Comparison of ENCODE assay signal across 16 mouse cellular contexts in genomic region chr7:113113266-113113893, GRCm38 (mm10).
DNase-seq lines count a peak whose midpoint lies in the region; ATAC-seq lines count a peak whose summit lies in the region.
"Had no signal": no experiment of that assay in that cellular context is flagged by ENCODE, and none has a peak within 500 bp of the region (broad histone marks: within the 10 kb centered on the region; RNA-seq: fewer than 3 reads in every experiment).

No protein-coding gene starts in this region.

- H3K4me1 ChIP-seq in kidney, embryonic 16.5 days (ENCODE audit: insufficient read depth, low read length) = no peaks in the 10 kb centered on the region
- H3K4me1 ChIP-seq in kidney, embryonic 15.5 days = peaks cover 10% of the 10 kb centered on the region
- no peaks in the 10 kb centered on the region for H3K4me1 ChIP-seq in midbrain, embryonic 16.5 days (ENCODE audit: control insufficient read depth, insufficient read depth, low read length)

- H3K27ac ChIP-seq in kidney, embryonic 16.5 days (ENCODE audit: low read length) = no peak overlapping the region
- H3K27ac ChIP-seq in kidney, embryonic 15.5 days = no peak overlapping the region
- no peak overlapping the region for H3K27ac ChIP-seq in midbrain, embryonic 16.5 days (ENCODE audit: low read length)
- H3K27ac ChIP-seq: embryonic facial prominence, embryonic 13.5 days; macrophage; neural tube, embryonic 13.5 days had no signal

- peak; percentile 17 for DNase-seq in adrenal gland, adult 2 months
- no peak for DNase-seq in adrenal gland, postnatal 4 days (ENCODE audit: low spot score in 2 of 2)
- DNase-seq in cerebellum, adult 8-10 months = peak; percentile 60
- no peak for DNase-seq in heart, adult 18-20 months
- DNase-seq: gastrocnemius, postnatal 10 days; kidney, postnatal 14 days; layer of hippocampus, adult 9-11 months; lung, adult 2 months had no signal

- WGBS in kidney, embryonic 16.5 days = 35% methylated on average over 10 of the region's 10 CpGs
- WGBS in kidney, embryonic 15.5 days = 44% methylated on average over 10 of the region's 10 CpGs
- 73% methylated on average over 10 of the region's 10 CpGs for WGBS in midbrain, embryonic 16.5 days

- no peaks in the 10 kb centered on the region for H3K27me3 ChIP-seq in kidney, embryonic 16.5 days (ENCODE audit: insufficient read depth, low read length)
- H3K27me3 ChIP-seq in kidney, embryonic 15.5 days = no peaks in the 10 kb centered on the region
- no peaks in the 10 kb centered on the region for H3K27me3 ChIP-seq in midbrain, embryonic 16.5 days (ENCODE audit: control insufficient read depth, insufficient read depth, low read depth, low read length)
- H3K27me3 ChIP-seq: embryonic facial prominence, embryonic 13.5 days; heart, embryonic 12.5 days; neural tube, embryonic 13.5 days had no signal

- H3K9me3 ChIP-seq in kidney, embryonic 16.5 days (ENCODE audit: low read length) = no peaks in the 10 kb centered on the region
- no peaks in the 10 kb centered on the region for H3K9me3 ChIP-seq in kidney, embryonic 15.5 days (replicated peaks)
- H3K9me3 ChIP-seq in midbrain, embryonic 16.5 days (replicated peaks; ENCODE audit: control insufficient read depth, low read length, poor library complexity, severe bottlenecking) = no peaks in the 10 kb centered on the region; the same call in 1 of the 2 replicates
- H3K9me3 ChIP-seq: embryonic facial prominence, embryonic 13.5 days; neural tube, embryonic 13.5 days had no signal

- H3K36me3 ChIP-seq in kidney, embryonic 16.5 days (ENCODE audit: insufficient read depth, low read length) = no peaks in the 10 kb centered on the region
- H3K36me3 ChIP-seq in kidney, embryonic 15.5 days = no peaks in the 10 kb centered on the region
- no peaks in the 10 kb centered on the region for H3K36me3 ChIP-seq in midbrain, embryonic 16.5 days (ENCODE audit: control insufficient read depth, insufficient read depth, low read length)
- H3K36me3 ChIP-seq: embryonic facial prominence, embryonic 13.5 days; heart, embryonic 12.5 days; neural tube, embryonic 13.5 days had no signal

- no peak overlapping the region for H3K9ac ChIP-seq in kidney, embryonic 16.5 days (replicated peaks; ENCODE audit: low read length)
- no peak overlapping the region for H3K9ac ChIP-seq in kidney, embryonic 15.5 days
- H3K9ac ChIP-seq in midbrain, embryonic 16.5 days (ENCODE audit: low read depth, low read length) = no peak overlapping the region
- H3K9ac ChIP-seq: embryonic facial prominence, embryonic 13.5 days; heart, embryonic 12.5 days; neural tube, embryonic 13.5 days had no signal

- H3K4me2 ChIP-seq in kidney, embryonic 16.5 days (replicated peaks; ENCODE audit: low read depth, low read length) = no peak overlapping the region
- H3K4me2 ChIP-seq in kidney, embryonic 15.5 days = no peak overlapping the region
- no peak overlapping the region for H3K4me2 ChIP-seq in midbrain, embryonic 16.5 days (ENCODE audit: low read length)
- H3K4me2 ChIP-seq: embryonic facial prominence, embryonic 13.5 days; heart, embryonic 12.5 days; neural tube, embryonic 13.5 days had no signal

- 0 out of 2 replicates have a peak, but pooled peaks have one; percentile 15 for ATAC-seq in kidney, embryonic 16.5 days (ENCODE audit: low FRiP score, low TSS enrichment)
- ATAC-seq in kidney, embryonic 15.5 days (replicated peaks; ENCODE audit: low FRiP score) = no peak
- peak; percentile 51 for ATAC-seq in megakaryocyte progenitor cell, adult 5-6 weeks (replicated peaks; ENCODE audit: poor library complexity)
- no peak for ATAC-seq in midbrain, embryonic 16.5 days

- no peak overlapping the region for H3K4me3 ChIP-seq in kidney, embryonic 16.5 days (ENCODE audit: low read length)
- H3K4me3 ChIP-seq in kidney, embryonic 15.5 days (replicated peaks) = no peak overlapping the region
- H3K4me3 ChIP-seq in midbrain, embryonic 16.5 days (ENCODE audit: low read depth, low read length) = no peak overlapping the region
- H3K4me3 ChIP-seq: embryonic facial prominence, embryonic 13.5 days; heart, embryonic 12.5 days; neural tube, embryonic 13.5 days had no signal

Comparison
In these comparisons a context has a peak if more than half of its experiments do, and no peak if none do; other contexts are left out.
1. DNase-seq: peak in adrenal gland, adult 2 months (single experiment) and cerebellum, adult 8-10 months (single experiment); none in adrenal gland, postnatal 4 days (0 of 2) and heart, adult 18-20 months (0 of 2).
2. ATAC-seq: peak in kidney, embryonic 16.5 days (single experiment) and megakaryocyte progenitor cell, adult 5-6 weeks (single experiment); none in kidney, embryonic 15.5 days (single experiment) and midbrain, embryonic 16.5 days (single experiment).